Mouse (Mus musculus) cerebellum, adult 9-11 months (tissue): Measurements from ENCODE around the gene Doc2a.
"Not testable (repeated sequence)": the region's sequence is repeated elsewhere in the genome, so short reads cannot be mapped to it uniquely, and the experiment has no call there.

Experiments
- DNase-seq: peaks from one replicate; pipeline ENCODE4 v3.0.0; 2022

Doc2a gene

GRCm38 (mm10) chr7:126870520-126870891, 23.3 kb downstream of the Doc2a start:
- no peak for DNase-seq

GRCm38 (mm10) chr7:126877239-126877638, 30.0 kb downstream of the Doc2a start:
- no peak for DNase-seq

GRCm38 (mm10) chr7:126881040-126881439, 33.8 kb downstream of the Doc2a start:
- no peak for DNase-seq

- peak; percentile 67 for DNase-seq
Measured at GRCm38 (mm10) chr7:126883731-126884181, 36.5 kb downstream of the Doc2a start.

- peak; percentile 99 for DNase-seq
Measured at GRCm38 (mm10) chr7:126884286-126885164, 37.3 kb downstream of the Doc2a start, which contains the start of gene Taok2. Gene Taok2, minus strand, starts transcription at chr7:126884703.

- DNase-seq = no peak
Measured at GRCm38 (mm10) chr7:126887281-126887680, 40.1 kb downstream of the Doc2a start.

- DNase-seq = no peak
Measured at GRCm38 (mm10) chr7:126888852-126889251, 41.6 kb downstream of the Doc2a start.

GRCm38 (mm10) chr7:126896912-126897311, 49.7 kb downstream of the Doc2a start:
- peak; percentile 40 for DNase-seq

GRCm38 (mm10) chr7:126897390-126898101, 50.3 kb downstream of the Doc2a start:
- DNase-seq = no peak

- DNase-seq = peak; percentile 95
Measured at GRCm38 (mm10) chr7:126898102-126898990, 51.1 kb downstream of the Doc2a start.

- not testable (repeated sequence) for DNase-seq
Measured at GRCm38 (mm10) chr7:126899781-126900180, 52.6 kb downstream of the Doc2a start.
